Mouse (Mus musculus): Measurements from ENCODE around the gene Slc31a2. TPM values are rescaled to one million over a fixed set of nuclear protein-coding genes. Genes with fewer than 3 reads are reported as not detected.

Gene Slc31a2
- polyA plus RNA-seq, 1 experiment = 8.8 TPM

GRCm38 (mm10) chr4:62302795-62303194 is 40.4 kb downstream of the Slc31a2 start:
- TF ChIP-seq POLR2A (IDR thresholded peaks at IDR 0.05; ENCODE audit: low read depth, low read length) (no peak), CTCF (IDR thresholded peaks at IDR 0.05; ENCODE audit: extremely low read depth, insufficient read length, insufficient replicate concordance, low read depth, low read length) (no peak)
- Histone ChIP-seq H3K27me3 (ENCODE audit: control insufficient read depth, insufficient read depth, low read length) (no peaks in the 10 kb centered on the region), H3K4me3 (ENCODE audit: low read depth, low read length) (no peak overlapping the region), H3K4me1 (ENCODE audit: control insufficient read depth, insufficient read depth, insufficient read length, low read length) (no peaks in the 10 kb centered on the region), H3K27ac (ENCODE audit: insufficient read depth, low read depth, low read length) (no peak overlapping the region), H3K36me3 (ENCODE audit: control insufficient read depth, insufficient read depth, low read length) (peaks cover 84% of the 10 kb centered on the region)
- 55% methylated on average over 2 of the region's 2 CpGs for WGBS

GRCm38 (mm10) chr4:62303288-62303687 is 40.9 kb downstream of the Slc31a2 start:
- TF ChIP-seq POLR2A (IDR thresholded peaks at IDR 0.05; ENCODE audit: low read depth, low read length) (no peak), CTCF (IDR thresholded peaks at IDR 0.05; ENCODE audit: extremely low read depth, insufficient read length, insufficient replicate concordance, low read depth, low read length) (no peak)
- Histone ChIP-seq H3K27me3 (ENCODE audit: control insufficient read depth, insufficient read depth, low read length) (no peaks in the 10 kb centered on the region), H3K4me1 (ENCODE audit: control insufficient read depth, insufficient read depth, insufficient read length, low read length) (no peaks in the 10 kb centered on the region), H3K27ac (ENCODE audit: insufficient read depth, low read depth, low read length) (no peak overlapping the region), H3K4me3 (ENCODE audit: low read depth, low read length) (no peak overlapping the region), H3K36me3 (ENCODE audit: control insufficient read depth, insufficient read depth, low read length) (peaks cover 85% of the 10 kb centered on the region)
- 68% methylated on average over 1 of the region's 1 CpGs for WGBS

GRCm38 (mm10) chr4:62306301-62306700 is 43.9 kb downstream of the Slc31a2 start:
- Histone ChIP-seq H3K4me1 (ENCODE audit: control insufficient read depth, insufficient read depth, insufficient read length, low read length) (no peaks in the 10 kb centered on the region), H3K27ac (ENCODE audit: insufficient read depth, low read depth, low read length) (no peak overlapping the region), H3K27me3 (ENCODE audit: control insufficient read depth, insufficient read depth, low read length) (no peaks in the 10 kb centered on the region), H3K36me3 (ENCODE audit: control insufficient read depth, insufficient read depth, low read length) (peaks cover 64% of the 10 kb centered on the region), H3K4me3 (ENCODE audit: low read depth, low read length) (no peak overlapping the region)
- WGBS = 71% methylated on average over 1 of the region's 1 CpGs
- TF ChIP-seq CTCF (IDR thresholded peaks at IDR 0.05; ENCODE audit: extremely low read depth, insufficient read length, insufficient replicate concordance, low read depth, low read length) (no peak), POLR2A (IDR thresholded peaks at IDR 0.05; ENCODE audit: low read depth, low read length) (no peak)

GRCm38 (mm10) chr4:62306840-62307239 is 44.5 kb downstream of the Slc31a2 start:
- Histone ChIP-seq H3K4me1 (ENCODE audit: control insufficient read depth, insufficient read depth, insufficient read length, low read length) (no peaks in the 10 kb centered on the region), H3K4me3 (ENCODE audit: low read depth, low read length) (no peak overlapping the region), H3K36me3 (ENCODE audit: control insufficient read depth, insufficient read depth, low read length) (peaks cover 62% of the 10 kb centered on the region), H3K27ac (ENCODE audit: insufficient read depth, low read depth, low read length) (no peak overlapping the region), H3K27me3 (ENCODE audit: control insufficient read depth, insufficient read depth, low read length) (no peaks in the 10 kb centered on the region)
- WGBS = 94% methylated on average over 4 of the region's 4 CpGs
- no peak for TF ChIP-seq POLR2A (IDR thresholded peaks at IDR 0.05; ENCODE audit: low read depth, low read length)
- no peak for TF ChIP-seq CTCF (IDR thresholded peaks at IDR 0.05; ENCODE audit: extremely low read depth, insufficient read length, insufficient replicate concordance, low read depth, low read length)

- no peak overlapping the region for H3K27ac ChIP-seq (ENCODE audit: insufficient read depth, low read depth, low read length)
- peaks cover 60% of the 10 kb centered on the region for H3K36me3 ChIP-seq (ENCODE audit: control insufficient read depth, insufficient read depth, low read length)
- H3K27me3 ChIP-seq (ENCODE audit: control insufficient read depth, insufficient read depth, low read length) = no peaks in the 10 kb centered on the region
- no peak overlapping the region for H3K4me3 ChIP-seq (ENCODE audit: low read depth, low read length)
- TF ChIP-seq CTCF (IDR thresholded peaks at IDR 0.05; ENCODE audit: extremely low read depth, insufficient read length, insufficient replicate concordance, low read depth, low read length) (no peak), POLR2A (IDR thresholded peaks at IDR 0.05; ENCODE audit: low read depth, low read length) (no peak)
- H3K4me1 ChIP-seq (ENCODE audit: control insufficient read depth, insufficient read depth, insufficient read length, low read length) = no peaks in the 10 kb centered on the region
These were observed 46.0 kb downstream of the Slc31a2 start for GRCm38 (mm10) chr4:62308406-62308805.

- H3K4me1 ChIP-seq (ENCODE audit: control insufficient read depth, insufficient read depth, insufficient read length, low read length) = no peaks in the 10 kb centered on the region
- WGBS = 92% methylated on average over 2 of the region's 2 CpGs
These were observed 50.5 kb downstream of the Slc31a2 start for GRCm38 (mm10) chr4:62312821-62313220.

GRCm38 (mm10) chr4:62313641-62314211 is 51.4 kb downstream of the Slc31a2 start:
- Histone ChIP-seq H3K27me3 (ENCODE audit: control insufficient read depth, insufficient read depth, low read length) (no peaks in the 10 kb centered on the region), H3K36me3 (ENCODE audit: control insufficient read depth, insufficient read depth, low read length) (peaks cover 44% of the 10 kb centered on the region), H3K4me1 (ENCODE audit: control insufficient read depth, insufficient read depth, insufficient read length, low read length) (no peaks in the 10 kb centered on the region), H3K27ac (ENCODE audit: insufficient read depth, low read depth, low read length) (no peak overlapping the region), H3K4me3 (ENCODE audit: low read depth, low read length) (no peak overlapping the region)
- no peak for TF ChIP-seq POLR2A (IDR thresholded peaks at IDR 0.05; ENCODE audit: low read depth, low read length)
- no peak for TF ChIP-seq CTCF (IDR thresholded peaks at IDR 0.05; ENCODE audit: extremely low read depth, insufficient read length, insufficient replicate concordance, low read depth, low read length)
- 85% methylated on average over 9 of the region's 9 CpGs for WGBS

More at GRCm38 (mm10) chr4:62312821-62313220, 50.5 kb downstream of the Slc31a2 start:
- Histone ChIP-seq H3K27ac (ENCODE audit: insufficient read depth, low read depth, low read length) (no peak overlapping the region), H3K4me3 (ENCODE audit: low read depth, low read length) (no peak overlapping the region), H3K36me3 (ENCODE audit: control insufficient read depth, insufficient read depth, low read length) (peaks cover 42% of the 10 kb centered on the region), H3K27me3 (ENCODE audit: control insufficient read depth, insufficient read depth, low read length) (no peaks in the 10 kb centered on the region)
- no peak for TF ChIP-seq POLR2A (IDR thresholded peaks at IDR 0.05; ENCODE audit: low read depth, low read length)
- TF ChIP-seq CTCF (IDR thresholded peaks at IDR 0.05; ENCODE audit: extremely low read depth, insufficient read length, insufficient replicate concordance, low read depth, low read length) = no peak
